Mouse (Mus musculus) olfactory bulb, adult 2 months (tissue): ENCODE data around the gene Casc3.

Source experiments
- CTCF ChIP-seq: fragments of 200-500 bp; IDR thresholded peaks from 2 replicates; pipeline ENCODE4 v1.5.1; 2012; ENCODE audit warnings: low read depth, mild to moderate bottlenecking, low read length, moderate library complexity; ENCODE audit not compliant: insufficient read depth
- POLR2A ChIP-seq: fragments of 200-500 bp; IDR thresholded peaks from 2 replicates; pipeline ENCODE4 v1.6.1; 2012; ENCODE audit warnings: mild to moderate bottlenecking, low read depth, low read length, moderate library complexity; ENCODE audit not compliant: insufficient read depth

- TF ChIP-seq POLR2A (no peak), CTCF (no peak)
Measured at GRCm38 (mm10) chr11:98835296-98835695, 30.6 kb downstream of the Casc3 start.
